Mouse (Mus musculus) CH12.LX (cell line): Measurements from ENCODE around the gene Lrrc23. TPM values are rescaled to one million over a fixed set of nuclear protein-coding genes. Genes with fewer than 3 reads are reported as not detected.

Source experiments
- DNase-seq: peaks from one replicate; pipeline ENCODE4 v3.0.0-alpha.2; 2013; ENCODE audit errors: extremely low read depth
- H3K27ac ChIP-seq: 2 replicates; pipeline ENCODE4 v1.5.1; 2012; ENCODE audit warnings: low read depth, mild to moderate bottlenecking, control low read depth, moderate library complexity; ENCODE audit not compliant: insufficient read depth
- H3K27me3 ChIP-seq: replicated peaks from 2 replicates; pipeline ENCODE3; 2012; ENCODE audit warnings: inconsistent platforms
- H3K36me3 ChIP-seq, 2 experiments: replicated peaks in 1 of 2; 2 replicates each; pipeline versions ENCODE3 to v1.6.1; 2012; ENCODE audit warnings: inconsistent platforms in 1 of 2, low read length in 1 of 2, mild to moderate bottlenecking in 1 of 2, mixed read lengths in 1 of 2, moderate library complexity in 1 of 2; ENCODE audit not compliant: control insufficient read depth in 1 of 2, insufficient read depth in 1 of 2
- H3K4me1 ChIP-seq, 2 experiments: 2 replicates each; pipeline ENCODE4 v1.6.1; 2012; ENCODE audit warnings: inconsistent platforms in 1 of 2, moderate library complexity in 1 of 2; ENCODE audit not compliant: insufficient read depth in 2 of 2, control insufficient read depth in 1 of 2
- H3K4me2 ChIP-seq: 2 replicates; pipeline ENCODE4 v1.6.1; 2012; ENCODE audit warnings: low read depth, mild to moderate bottlenecking, control low read depth; ENCODE audit not compliant: poor library complexity, insufficient read depth, severe bottlenecking
- H3K4me3 ChIP-seq, 3 experiments: fragments of 150-350 bp in 1 of 3; sonication (generic) in 1 of 3; replicated peaks in 1 of 3; 2 replicates each; pipeline versions ENCODE3 to v1.5.1; 2011 to 2012; ENCODE audit warnings: low read depth in 2 of 3, low read length in 2 of 3, mild to moderate bottlenecking in 2 of 3, moderate library complexity in 2 of 3, control low read depth in 1 of 3, improper control_type of control experiment in 1 of 3, inconsistent platforms in 1 of 3, mixed read lengths in 1 of 3; ENCODE audit not compliant: poor library complexity in 1 of 3
- H3K79me2 ChIP-seq: replicated peaks from 2 replicates; pipeline ENCODE4 v1.6.1; 2012; ENCODE audit warnings: mild to moderate bottlenecking, moderate library complexity; ENCODE audit not compliant: control insufficient read depth, poor library complexity, insufficient read depth, severe bottlenecking; ENCODE audit errors: extremely low read depth
- H3K9ac ChIP-seq: 2 replicates; pipeline ENCODE4 v1.6.1; 2012; ENCODE audit warnings: low read depth, mild to moderate bottlenecking, control low read depth, moderate library complexity; ENCODE audit not compliant: insufficient read depth
- H3K9me3 ChIP-seq: replicated peaks from 2 replicates; pipeline ENCODE3; 2012; ENCODE audit warnings: low read length, inconsistent platforms, mixed read lengths
- CHD1 ChIP-seq: IDR thresholded peaks from 2 replicates; pipeline ENCODE4 v1.6.1; 2012; ENCODE audit warnings: low read depth, low read length, improper control_type of control experiment, inconsistent platforms
- CHD2 ChIP-seq: IDR thresholded peaks from 2 replicates; pipeline ENCODE4 v1.6.1; 2011; ENCODE audit warnings: low read length, improper control_type of control experiment
- ELF1 ChIP-seq: IDR thresholded peaks from 2 replicates; pipeline ENCODE4 v1.6.1; 2014; ENCODE audit warnings: low read depth, mild to moderate bottlenecking, inconsistent platforms, low read length, improper control_type of control experiment
- ETS1 ChIP-seq: conservative IDR thresholded peaks from 2 replicates; pipeline ENCODE4 v1.6.1; 2012; ENCODE audit warnings: low read depth, mild to moderate bottlenecking, inconsistent platforms, low read length, improper control_type of control experiment, moderate library complexity
- MAZ ChIP-seq: IDR thresholded peaks from 2 replicates; pipeline ENCODE4 v1.6.1; 2012; ENCODE audit warnings: low read depth, mild to moderate bottlenecking, inconsistent platforms, low read length, improper control_type of control experiment, moderate library complexity
- NRF1 ChIP-seq: IDR thresholded peaks from 2 replicates; pipeline ENCODE4 v1.6.1; 2014; ENCODE audit warnings: low read depth, mild to moderate bottlenecking, inconsistent platforms, low read length, improper control_type of control experiment, moderate library complexity
- RCOR1 ChIP-seq: conservative IDR thresholded peaks from 2 replicates; pipeline ENCODE4 v1.6.1; 2012; ENCODE audit warnings: low read depth, mild to moderate bottlenecking, inconsistent platforms, low read length, improper control_type of control experiment
- SIN3A ChIP-seq: IDR thresholded peaks from 2 replicates; pipeline ENCODE4 v1.6.1; 2012; ENCODE audit warnings: low read length, improper control_type of control experiment, inconsistent platforms
- SMC3 ChIP-seq: IDR thresholded peaks from 2 replicates; pipeline ENCODE4 v1.6.1; 2011; ENCODE audit warnings: low read depth, low read length, improper control_type of control experiment
- ZC3H11A ChIP-seq: IDR thresholded peaks from 2 replicates; pipeline ENCODE4 v1.6.1; 2012; ENCODE audit warnings: low read depth, mild to moderate bottlenecking, inconsistent platforms, low read length, improper control_type of control experiment
- ZMIZ1 ChIP-seq: IDR thresholded peaks from 2 replicates; pipeline ENCODE4 v1.6.1; 2012; ENCODE audit warnings: low read depth, mild to moderate bottlenecking, inconsistent platforms, low read length, improper control_type of control experiment
- ZNF384 ChIP-seq: IDR thresholded peaks from 2 replicates; pipeline ENCODE4 v1.6.1; 2012; ENCODE audit warnings: low read depth, low read length, improper control_type of control experiment, inconsistent platforms
- dilution Hi-C: fragments of 300-500 bp; cut with MboI; formaldehyde crosslinking; loops from 2 replicates; pipeline ENCODE4 v1.14.3; 2020; ENCODE audit warnings: low sequenced_read_pairs; ENCODE audit not compliant: extremely low pct_unique_long_range_greater_than_20kb, extremely low pct_ligation_motif_present
- in situ Hi-C: fragments of 300-500 bp; cut with MboI; formaldehyde crosslinking; loops from 3 replicates; pipeline ENCODE4 v1.14.3; 2019; ENCODE audit warnings: low sequenced_read_pairs, low pct_ligation_motif_present, low pct_unique_long_range_greater_than_20kb, mixed read lengths
- polyA plus RNA-seq: library from polyadenylated mRNA; unstranded; fragments of >175 nt; gene quantifications from 2 replicates; pipeline ENCODE4 v1.2.1, GENCODE M21; 2012; ENCODE audit warnings: low read depth; ENCODE audit not compliant: insufficient read length
- total RNA-seq, 2 experiments: library from RNA; depleted of rRNA; stranded (reverse); fragments of 300-350 nt in 1 of 2; fragments of >200 nt in 1 of 2; gene quantifications; 2 replicates each; pipeline ENCODE4 v1.2.3; 2012 to 2014

Lrrc23 gene
- total and polyA plus RNA-seq, 3 experiments: 0.20 TPM; not detected in 2

GRCm38 (mm10) chr6:124768704-124769044 lies 10.9 kb downstream of the Lrrc23 start:
- peaks cover 20 to 37% of the 10 kb centered on the region in 2 experiments for H3K36me3 ChIP-seq
- H3K27me3 ChIP-seq: peaks cover 13% of the 10 kb centered on the region
- peak overlapping the region; percentile 67 to 98 (median 88) for H3K4me3 ChIP-seq
- peak overlapping the region; percentile 76; the same call in 1 of the 2 replicates for H3K27ac ChIP-seq
- peak overlapping the region; percentile 80 for H3K4me2 ChIP-seq
- H3K4me1 ChIP-seq: peaks cover 7 to 33% of the 10 kb centered on the region in 2 experiments
- dilution Hi-C loops: no loop called here
- 0 out of 2 replicates have a peak, but pooled peaks have one; percentile 26 for TF ChIP-seq SIN3A
- no peak for TF ChIP-seq ETS1
- peak overlapping the region; percentile 86 for H3K9ac ChIP-seq
- peak; percentile 39 for DNase-seq
- in situ Hi-C loops: no loop called here
- H3K9me3 ChIP-seq: no peaks in the 10 kb centered on the region
- H3K79me2 ChIP-seq: no peaks in the 10 kb centered on the region

- dilution Hi-C loops (no loop called here), in situ Hi-C loops (no loop called here)
- H3K9me3 ChIP-seq: no peaks in the 10 kb centered on the region
- peak overlapping the region; percentile 67 to 98 (median 88) for H3K4me3 ChIP-seq
- peaks cover 7 to 33% of the 10 kb centered on the region in 2 experiments for H3K4me1 ChIP-seq
- H3K27ac ChIP-seq: peak overlapping the region; percentile 76
- peak; percentile 89 for DNase-seq
- H3K79me2 ChIP-seq: no peaks in the 10 kb centered on the region
- H3K27me3 ChIP-seq: peaks cover 10% of the 10 kb centered on the region
- peak overlapping the region; percentile 86 for H3K9ac ChIP-seq
- peaks cover 21 to 42% of the 10 kb centered on the region in 2 experiments for H3K36me3 ChIP-seq
- H3K4me2 ChIP-seq: peak overlapping the region; percentile 80
- TF ChIP-seq CHD2: peak; percentile 43; the same call in 1 of the 2 replicates
- peak; percentile 26; the same call in 1 of the 2 replicates for TF ChIP-seq ZMIZ1
- TF ChIP-seq RCOR1: no peak
- peak; percentile 30; the same call in 1 of the 2 replicates for TF ChIP-seq NRF1
- TF ChIP-seq CHD1: no peak
- no peak for TF ChIP-seq ZC3H11A
- 0 out of 2 replicates have a peak, but pooled peaks have one; percentile 28 for TF ChIP-seq SIN3A
- TF ChIP-seq ELF1: peak; percentile 30; the same call in 1 of the 2 replicates
- TF ChIP-seq MAZ: peak; percentile 82
- TF ChIP-seq ZNF384: no peak
- peak; percentile 35 for TF ChIP-seq ETS1
- no peak for TF ChIP-seq SMC3
- TF ChIP-seq, all 38 proteins: peak for 7
These were observed 11.4 kb downstream of the Lrrc23 start for GRCm38 (mm10) chr6:124767920-124768703.
